Mouse (Mus musculus) embryonic facial prominence, embryonic 13.5 days (tissue): ENCODE measurements around the gene Dnaaf2. TPM values are rescaled to one million over a fixed set of nuclear protein-coding genes. Genes with fewer than 3 reads are reported as not detected.

ENCODE experiments used
- ATAC-seq: fragments of 200-750 bp; cut with Nextera tagmentation; 2 replicates; pipeline ENCODE4 v1.8.0; 2017; ENCODE audit warnings: low read depth; ENCODE audit not compliant: insufficient number of reproducible peaks, insufficient read depth, low FRiP score, low TSS enrichment
- H3K27ac ChIP-seq: fragments of 300-500 bp; sonication (generic); 2 replicates; pipeline ENCODE4 v1.5.1; 2015; ENCODE audit warnings: moderate library complexity, mild to moderate bottlenecking, inconsistent platforms
- H3K27me3 ChIP-seq: fragments of 300-500 bp; sonication (generic); 2 replicates; pipeline ENCODE4 v1.6.1; 2015; ENCODE audit warnings: mild to moderate bottlenecking, inconsistent platforms
- H3K36me3 ChIP-seq: fragments of 300-500 bp; sonication (generic); 2 replicates; pipeline ENCODE4 v1.6.1; 2015; ENCODE audit warnings: mild to moderate bottlenecking, inconsistent platforms
- H3K4me1 ChIP-seq: fragments of 300-500 bp; sonication (generic); 2 replicates; pipeline ENCODE4 v1.6.1; 2015; ENCODE audit warnings: inconsistent platforms
- H3K4me2 ChIP-seq: fragments of 300-500 bp; sonication (generic); 2 replicates; pipeline ENCODE4 v1.6.1; 2015; ENCODE audit warnings: moderate library complexity, mild to moderate bottlenecking, inconsistent platforms
- H3K4me3 ChIP-seq: fragments of 300-500 bp; sonication (generic); 2 replicates; pipeline ENCODE4 v1.5.1; 2015; ENCODE audit warnings: mild to moderate bottlenecking, inconsistent platforms
- H3K9ac ChIP-seq: fragments of 300-500 bp; sonication (generic); 2 replicates; pipeline ENCODE4 v1.6.1; 2015; ENCODE audit warnings: mild to moderate bottlenecking, inconsistent platforms
- H3K9me3 ChIP-seq: fragments of 300-500 bp; sonication (generic); 2 replicates; pipeline ENCODE4 v1.6.1; 2016; ENCODE audit warnings: inconsistent platforms
- WGBS: fragments of 180-500 bp; shearing (Covaris S2); methylation state at CpG from one replicate; pipeline ENCODE4 v1.1.7; 2015; ENCODE audit warnings: mixed read lengths; 5-methylcytosine and 5-hydroxymethylcytosine counted together
- polyA plus RNA-seq: library from polyadenylated mRNA; unstranded; fragments of >200 nt; fragmentation: Nextera tagmentation; extraction: Ambion mirVana; gene quantifications from 2 replicates; pipeline ENCODE4 v1.2.1, GENCODE M21; 2015

The Dnaaf2 gene
- polyA plus RNA-seq, 1 experiment from 2014 or later, result 12.0 TPM

DNA sequence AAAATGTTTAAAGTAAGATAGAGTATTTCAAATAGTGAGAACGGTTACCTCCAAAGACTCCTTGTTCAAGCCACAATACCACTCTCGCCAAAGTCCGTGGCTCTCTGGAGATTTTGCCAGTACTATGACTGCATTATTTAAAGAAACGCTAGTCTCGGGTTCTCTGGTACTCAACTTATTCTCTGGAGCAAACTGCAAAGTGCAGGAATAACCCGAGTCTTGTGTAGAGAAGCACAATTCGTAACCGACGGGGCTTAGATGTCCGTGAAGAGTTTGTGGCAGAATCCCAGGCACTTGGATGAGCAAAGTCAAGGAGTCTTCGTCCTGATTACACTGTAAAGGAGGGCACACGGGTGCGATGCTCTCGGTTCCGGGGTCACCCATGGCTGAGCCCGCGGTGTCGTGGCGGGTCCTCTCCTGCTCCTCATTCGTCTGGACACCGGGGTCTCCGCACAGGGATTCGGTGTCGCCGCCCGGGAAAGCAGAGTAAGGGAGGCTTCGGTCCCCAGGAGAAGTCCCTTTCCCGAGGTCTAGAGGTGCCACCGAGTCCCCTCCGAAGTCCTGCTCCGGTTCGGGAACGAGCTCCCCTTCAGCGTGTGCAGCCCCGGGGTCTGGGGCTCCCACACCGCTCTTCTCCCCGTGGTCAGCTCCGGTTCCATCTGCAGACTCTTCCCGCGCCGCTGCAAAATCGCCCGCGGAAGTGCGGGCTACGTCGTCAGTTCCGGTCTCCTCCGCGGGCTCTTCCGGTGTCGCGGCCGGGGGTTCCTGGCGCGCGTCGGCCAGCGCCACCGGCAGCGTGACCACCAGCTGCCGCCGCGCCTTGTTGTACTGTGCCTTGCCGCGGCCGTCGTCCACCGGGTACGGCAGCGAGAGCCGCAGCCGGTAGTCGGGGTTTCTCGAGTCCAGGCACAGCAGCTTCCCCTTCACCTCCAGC is 1.5 kb downstream of the Dnaaf2 start, which contains the start of gene Gm49383:
Gene Gm49383 (minus strand): TSS at position 661 of the 934 bp plus-strand sequence.
- Histone ChIP-seq H3K27ac (peak within 1 kb of the TSS; percentile 93), H3K4me3 (peak within 1 kb of the TSS; percentile 96), H3K36me3 (peaks cover 21% of the 10 kb centered on the region), H3K27me3 (no peaks in the 10 kb centered on the region), H3K4me1 (peaks cover 22% of the 10 kb centered on the region), H3K9ac (peak within 1 kb of the TSS; percentile 93), H3K9me3 (no peaks in the 10 kb centered on the region), H3K4me2 (peak within 1 kb of the TSS; percentile 95)
- peak; percentile 82 for ATAC-seq
- under 1% methylated on average over 75 of the region's 75 CpGs for WGBS

DNA sequence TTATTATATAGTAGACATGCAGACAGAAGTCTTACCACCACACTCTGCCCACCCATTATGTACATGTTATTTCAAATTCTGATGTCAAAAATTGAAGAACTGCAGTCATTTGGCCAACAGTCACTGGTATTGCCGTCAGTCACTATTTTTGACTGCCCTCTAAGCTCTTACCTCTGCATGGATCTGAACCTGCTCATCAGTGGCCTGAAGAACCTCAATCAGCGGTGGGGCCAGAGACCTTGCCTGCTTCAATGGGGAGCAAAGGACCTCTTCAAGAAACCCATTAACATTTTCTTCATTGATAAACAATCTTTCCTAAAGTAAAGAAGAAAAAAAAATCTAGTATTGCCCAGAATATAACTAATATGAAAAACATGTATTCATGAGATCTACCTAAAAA is 5.6 kb downstream of the Dnaaf2 start:
- WGBS, result 94% methylated on average over 2 of the region's 2 CpGs
- H3K27me3 ChIP-seq, result no peaks in the 10 kb centered on the region
- peaks cover 10% of the 10 kb centered on the region for H3K4me1 ChIP-seq
- no peak for ATAC-seq
- peaks cover 35% of the 10 kb centered on the region for H3K36me3 ChIP-seq
- no peak overlapping the region for H3K9ac ChIP-seq
- H3K9me3 ChIP-seq, result no peaks in the 10 kb centered on the region
- H3K4me3 ChIP-seq, result no peak overlapping the region
- no peak overlapping the region for H3K4me2 ChIP-seq
- no peak overlapping the region for H3K27ac ChIP-seq

DNA sequence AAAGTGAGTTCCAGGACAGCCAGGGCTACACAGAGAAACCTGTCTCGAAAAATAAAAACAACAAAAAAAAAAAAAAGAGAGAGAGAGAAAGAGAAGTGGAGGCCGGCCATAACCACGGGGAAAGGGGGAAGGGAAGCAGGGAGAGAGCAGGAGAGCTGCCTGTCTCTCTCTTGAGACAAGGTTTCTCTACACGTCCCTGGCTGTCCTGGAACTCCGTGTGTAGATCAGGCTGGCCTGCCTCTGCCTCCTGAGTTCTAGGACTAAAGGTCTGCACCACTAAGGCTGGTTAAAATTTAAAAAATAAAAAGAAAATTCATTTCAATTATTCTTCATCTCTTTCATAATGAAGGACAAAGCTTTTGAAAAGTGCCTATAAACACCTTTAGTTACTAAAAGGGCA is 6.8 kb downstream of the Dnaaf2 start:
- Histone ChIP-seq H3K4me3 (no peak overlapping the region), H3K4me1 (peaks cover 18% of the 10 kb centered on the region), H3K9ac (no peak overlapping the region), H3K4me2 (no peak overlapping the region), H3K27me3 (no peaks in the 10 kb centered on the region), H3K9me3 (no peaks in the 10 kb centered on the region), H3K27ac (no peak overlapping the region), H3K36me3 (peaks cover 39% of the 10 kb centered on the region)
- WGBS, result 91% methylated on average over 5 of the region's 5 CpGs
- ATAC-seq, result no peak

DNA sequence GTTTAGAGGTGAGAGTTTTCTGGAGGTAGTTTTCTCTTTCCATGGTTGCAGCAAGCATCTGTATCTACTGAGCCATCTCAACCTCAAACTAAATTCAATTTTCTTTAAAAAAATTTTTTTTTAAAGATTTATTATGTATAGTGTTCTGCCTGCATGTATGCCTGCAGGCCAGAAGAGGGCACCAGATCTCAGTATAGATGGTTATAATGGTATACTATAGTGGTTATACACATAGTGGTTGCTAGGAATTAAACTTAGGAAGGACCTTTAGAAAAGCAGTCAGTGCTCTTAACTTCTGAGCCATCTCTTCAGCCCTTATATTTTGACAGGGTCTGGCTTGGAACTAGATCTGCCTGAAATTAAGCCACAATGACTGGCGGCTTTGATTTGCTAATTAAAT is 7.7 kb downstream of the Dnaaf2 start:
- H3K4me1 ChIP-seq, result peaks cover 14% of the 10 kb centered on the region
- WGBS, result 95% methylated on average over 1 of the region's 1 CpGs
- H3K27ac ChIP-seq, result no peak overlapping the region
- no peak for ATAC-seq
- no peak overlapping the region for H3K4me3 ChIP-seq
- H3K27me3 ChIP-seq, result no peaks in the 10 kb centered on the region
- H3K4me2 ChIP-seq, result no peak overlapping the region
- H3K9ac ChIP-seq, result no peak overlapping the region
- no peaks in the 10 kb centered on the region for H3K9me3 ChIP-seq
- peaks cover 39% of the 10 kb centered on the region for H3K36me3 ChIP-seq

DNA sequence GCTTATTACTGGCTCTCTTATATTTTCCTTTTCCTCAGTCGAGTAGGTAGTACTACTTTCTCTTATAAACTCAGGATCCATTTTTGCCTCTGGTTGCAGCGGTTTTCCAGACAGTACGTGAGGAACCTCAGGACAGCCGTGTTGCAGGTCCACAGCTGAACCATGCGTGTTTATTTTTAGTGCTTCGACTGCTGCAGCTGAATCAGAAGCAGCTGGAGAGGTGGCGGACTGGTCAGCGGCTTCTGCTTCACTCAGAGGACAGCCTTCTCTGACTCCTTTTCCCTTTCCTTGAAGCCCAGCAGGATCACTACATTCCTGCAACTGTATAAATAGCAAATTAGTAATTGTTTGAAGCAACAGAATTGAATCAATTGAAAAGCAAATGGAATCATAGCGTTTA is 8.2 kb downstream of the Dnaaf2 start:
- no peak for ATAC-seq
- 88% methylated on average over 9 of the region's 9 CpGs for WGBS
- Histone ChIP-seq H3K27ac (no peak overlapping the region), H3K27me3 (no peaks in the 10 kb centered on the region), H3K4me2 (no peak overlapping the region), H3K4me1 (peaks cover 16% of the 10 kb centered on the region), H3K9me3 (no peaks in the 10 kb centered on the region), H3K4me3 (no peak overlapping the region), H3K9ac (no peak overlapping the region), H3K36me3 (peaks cover 39% of the 10 kb centered on the region)

DNA sequence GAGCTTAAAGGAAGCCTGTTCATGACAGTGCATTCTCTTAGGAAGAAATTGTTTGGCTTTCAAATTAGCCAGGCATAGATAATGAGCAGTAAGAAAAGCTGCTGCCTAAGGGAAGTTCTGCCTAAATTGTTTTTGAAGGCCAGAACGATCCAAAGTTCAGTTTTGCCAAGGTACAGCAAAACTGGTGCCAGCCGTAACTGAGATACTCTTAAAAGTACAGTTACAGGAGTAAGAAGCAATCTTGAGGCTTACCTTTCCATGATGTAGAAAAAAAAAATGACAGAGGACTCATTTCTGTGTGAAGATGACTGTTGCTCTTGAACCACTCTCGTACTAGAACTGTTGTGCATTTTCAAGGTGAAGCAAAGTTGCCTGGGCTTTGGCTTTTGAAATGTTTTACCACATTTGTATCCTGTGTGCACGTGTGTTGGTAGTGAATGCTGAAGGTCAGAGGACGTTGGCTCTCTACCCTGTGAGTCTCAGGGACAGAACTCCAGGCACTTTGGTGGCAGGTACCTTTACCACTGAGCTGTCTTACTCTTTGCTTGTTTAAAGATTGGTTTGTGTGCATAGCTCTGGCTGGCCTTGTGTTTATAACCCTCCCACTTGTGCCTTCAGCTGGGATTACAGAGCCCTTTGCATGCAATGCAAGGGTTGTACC is 11.3 kb downstream of the Dnaaf2 start:
- Histone ChIP-seq H3K27ac (no peak overlapping the region), H3K4me1 (peaks cover 25% of the 10 kb centered on the region), H3K27me3 (no peaks in the 10 kb centered on the region), H3K9ac (0 out of 2 replicates have a peak overlapping the region, but pooled peaks have one; percentile 11), H3K36me3 (peaks cover 40% of the 10 kb centered on the region), H3K9me3 (no peaks in the 10 kb centered on the region), H3K4me3 (no peak overlapping the region), H3K4me2 (peak overlapping the region; percentile 26; the same call in 1 of the 2 replicates)
- 66% methylated on average over 5 of the region's 5 CpGs for WGBS
- no peak for ATAC-seq

DNA sequence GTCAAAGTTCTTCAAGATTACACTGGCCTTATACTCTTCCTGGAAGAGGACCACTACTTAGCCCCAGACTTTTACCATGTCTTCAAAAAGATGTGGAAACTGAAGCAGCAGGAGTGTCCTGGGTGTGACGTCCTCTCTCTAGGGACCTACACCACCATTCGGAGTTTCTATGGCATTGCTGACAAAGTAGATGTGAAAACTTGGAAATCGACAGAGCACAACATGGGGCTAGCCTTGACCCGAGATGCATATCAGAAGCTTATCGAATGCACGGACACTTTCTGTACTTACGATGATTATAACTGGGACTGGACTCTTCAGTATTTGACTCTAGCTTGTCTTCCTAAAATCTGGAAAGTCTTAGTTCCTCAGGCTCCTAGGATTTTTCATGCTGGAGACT is 12.9 kb downstream of the Dnaaf2 start:
- no peak overlapping the region for H3K27ac ChIP-seq
- no peak for ATAC-seq
- peaks cover 25% of the 10 kb centered on the region for H3K4me1 ChIP-seq
- peaks cover 32% of the 10 kb centered on the region for H3K36me3 ChIP-seq
- 72% methylated on average over 7 of the region's 7 CpGs for WGBS
- H3K9me3 ChIP-seq, result no peaks in the 10 kb centered on the region
- no peaks in the 10 kb centered on the region for H3K27me3 ChIP-seq
- H3K4me2 ChIP-seq, result peak overlapping the region; percentile 95
- peak overlapping the region; percentile 87 for H3K4me3 ChIP-seq
- H3K9ac ChIP-seq, result peak overlapping the region; percentile 93

DNA sequence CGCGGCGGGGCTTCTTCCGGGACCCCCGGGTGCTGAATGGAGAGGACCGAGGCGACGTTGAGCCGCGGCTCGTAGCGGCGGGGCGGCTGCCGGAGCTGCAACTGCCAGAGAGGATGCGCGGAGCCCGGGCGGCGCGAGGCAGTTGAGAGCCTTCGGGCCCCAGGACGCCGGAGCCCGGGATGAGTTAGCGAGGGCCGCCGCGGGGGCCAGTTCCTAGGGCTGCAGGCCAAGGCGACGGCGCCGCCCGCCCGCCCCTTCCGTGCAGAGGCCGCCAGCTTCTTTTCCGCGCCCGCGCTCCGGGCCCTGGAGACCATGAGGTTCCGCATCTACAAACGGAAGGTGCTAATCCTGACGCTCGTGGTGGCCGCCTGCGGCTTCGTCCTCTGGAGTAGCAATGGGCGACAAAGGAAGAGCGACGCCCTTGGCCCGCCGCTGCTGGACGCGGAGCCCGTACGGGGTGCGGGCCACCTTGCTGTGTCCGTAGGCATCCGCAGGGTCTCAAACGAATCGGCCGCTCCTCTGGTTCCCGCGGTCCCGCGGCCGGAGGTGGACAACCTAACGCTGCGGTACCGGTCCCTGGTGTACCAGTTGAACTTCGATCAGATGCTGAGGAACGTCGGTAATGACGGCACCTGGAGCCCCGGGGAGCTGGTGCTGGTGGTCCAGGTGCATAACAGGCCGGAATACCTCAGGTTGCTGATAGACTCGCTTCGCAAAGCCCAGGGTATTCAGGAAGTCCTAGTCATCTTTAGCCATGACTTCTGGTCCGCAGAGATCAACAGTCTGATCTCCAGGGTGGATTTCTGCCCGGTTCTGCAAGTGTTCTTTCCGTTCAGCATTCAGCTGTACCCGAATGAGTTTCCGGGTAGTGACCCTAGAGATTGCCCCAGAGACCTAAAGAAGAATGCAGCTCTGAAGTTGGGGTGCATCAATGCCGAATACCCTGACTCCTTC is 13.6 kb downstream of the Dnaaf2 start:
- 1% methylated on average over 77 of the region's 86 CpGs for WGBS
- Histone ChIP-seq H3K4me2 (peak overlapping the region; percentile 95), H3K9ac (peak overlapping the region; percentile 93), H3K4me1 (peaks cover 25% of the 10 kb centered on the region), H3K9me3 (no peaks in the 10 kb centered on the region), H3K27me3 (no peaks in the 10 kb centered on the region), H3K27ac (peak overlapping the region; percentile 90), H3K36me3 (peaks cover 24% of the 10 kb centered on the region), H3K4me3 (peak overlapping the region; percentile 87)
- ATAC-seq, result peak; percentile 68

DNA sequence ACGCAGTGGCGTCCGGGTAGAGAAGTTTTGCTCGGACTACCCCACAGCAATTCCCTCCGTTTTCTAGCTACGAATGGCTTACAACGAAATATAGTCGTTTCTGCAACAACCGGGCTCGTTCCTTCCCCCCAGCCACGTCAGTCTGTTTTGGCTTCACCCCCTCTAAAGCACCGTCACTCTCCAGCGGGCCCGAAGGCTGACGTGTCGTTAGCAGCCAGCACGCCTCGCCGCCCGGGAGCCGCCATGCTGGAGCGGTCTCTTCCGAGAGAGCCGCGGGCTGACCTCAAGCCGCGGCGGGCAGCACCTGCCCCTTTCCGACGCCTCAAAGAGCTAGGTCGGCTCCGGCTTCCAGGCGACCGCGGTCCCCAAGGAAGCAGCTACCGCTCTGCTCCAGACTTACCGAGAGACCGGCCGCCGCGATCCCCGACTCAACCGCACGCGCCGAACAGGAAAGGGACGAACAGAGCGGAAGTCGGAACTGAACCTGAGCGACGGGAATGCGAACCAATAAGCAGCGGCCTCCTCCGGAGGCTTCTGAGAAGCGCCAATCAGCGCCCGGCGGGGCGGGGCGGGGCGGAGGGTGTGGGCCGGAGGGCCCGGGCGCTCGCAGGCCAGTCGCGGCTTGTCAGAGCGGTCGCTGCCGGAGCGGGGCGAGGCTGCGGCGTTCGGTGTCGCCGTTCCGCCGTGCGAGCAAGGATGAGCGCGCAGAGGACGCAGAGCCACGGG is 14.5 kb downstream of the Dnaaf2 start, which contains the start of the genes Rpl36al and Mgat2:
Gene Rpl36al (minus strand): TSS at position 501 of the 726 bp plus-strand sequence.
Gene Mgat2 (plus strand): TSS at position 575 of the 726 bp plus-strand sequence.
- Histone ChIP-seq H3K4me1 (peaks cover 25% of the 10 kb centered on the region), H3K27ac (peak within 1 kb of the TSS; percentile 90), H3K9me3 (no peaks in the 10 kb centered on the region), H3K9ac (peak within 1 kb of the TSS; percentile 93), H3K4me3 (peak within 1 kb of the TSS; percentile 87), H3K4me2 (peak within 1 kb of the TSS; percentile 95), H3K36me3 (peaks cover 19% of the 10 kb centered on the region), H3K27me3 (no peaks in the 10 kb centered on the region)
- WGBS, result under 1% methylated on average over 83 of the region's 84 CpGs
- ATAC-seq, result peak; percentile 98

DNA sequence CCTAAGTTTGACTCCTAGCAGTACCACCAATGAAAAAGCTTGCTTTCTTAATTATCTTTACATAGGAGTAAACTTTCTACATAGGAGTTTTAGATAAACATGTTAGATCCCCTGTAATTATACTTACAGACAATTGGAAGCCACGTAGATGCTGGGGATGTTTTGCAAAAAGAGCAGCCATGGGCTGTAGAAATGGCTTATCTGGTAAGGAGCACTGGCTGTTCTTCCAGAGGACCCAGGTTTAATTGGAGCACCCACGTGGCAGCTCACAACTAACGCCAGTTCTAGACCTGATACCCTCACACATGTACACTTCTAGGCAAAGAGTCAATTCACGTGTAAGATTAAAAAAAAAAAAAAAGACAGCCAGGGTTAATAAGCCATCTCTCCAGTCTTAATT is 16.4 kb downstream of the Dnaaf2 start:
- Histone ChIP-seq H3K9ac (no peak overlapping the region), H3K4me1 (peaks cover 18% of the 10 kb centered on the region), H3K9me3 (no peaks in the 10 kb centered on the region), H3K4me2 (no peak overlapping the region), H3K36me3 (peaks cover 14% of the 10 kb centered on the region), H3K27ac (no peak overlapping the region), H3K27me3 (no peaks in the 10 kb centered on the region), H3K4me3 (no peak overlapping the region)
- WGBS, result 92% methylated on average over 4 of the region's 4 CpGs
- ATAC-seq, result no peak
